Mouse (Mus musculus) kidney, embryonic 15.5 days (tissue): ENCODE results near the gene Agbl1. TPM values are rescaled to one million over a fixed set of nuclear protein-coding genes. Genes with fewer than 3 reads are reported as not detected.
A peak's percentile ranks its signal among the peaks of the same experiment; 100 is the strongest.
"Not testable (repeated sequence)": the region's sequence is repeated elsewhere in the genome, so short reads cannot be mapped to it uniquely, and the experiment has no call there.

ENCODE experiments used
- ATAC-seq: fragments of 200-750 bp; cut with Nextera tagmentation; replicated peaks from 2 replicates; pipeline ENCODE4 v1.8.0; 2017; ENCODE audit warnings: moderate TSS enrichment; ENCODE audit not compliant: low FRiP score
- H3K27ac ChIP-seq: fragments of 300-500 bp; sonication (generic); 2 replicates; pipeline ENCODE4 v1.5.1; 2015; ENCODE audit warnings: mild to moderate bottlenecking, inconsistent platforms
- H3K27me3 ChIP-seq: fragments of 300-500 bp; sonication (generic); 2 replicates; pipeline ENCODE4 v1.6.1; 2015; ENCODE audit warnings: inconsistent platforms
- H3K36me3 ChIP-seq: fragments of 300-500 bp; sonication (generic); 2 replicates; pipeline ENCODE4 v1.6.1; 2015; ENCODE audit warnings: inconsistent platforms
- H3K4me1 ChIP-seq: fragments of 300-500 bp; sonication (generic); 2 replicates; pipeline ENCODE4 v1.6.1; 2015; ENCODE audit warnings: inconsistent platforms
- H3K4me2 ChIP-seq: fragments of 300-500 bp; sonication (generic); 2 replicates; pipeline ENCODE4 v1.6.1; 2015; ENCODE audit warnings: moderate library complexity, mild to moderate bottlenecking, inconsistent platforms
- H3K4me3 ChIP-seq: fragments of 300-500 bp; sonication (generic); replicated peaks from 2 replicates; pipeline ENCODE4 v1.5.1; 2015; ENCODE audit warnings: mild to moderate bottlenecking, inconsistent platforms
- H3K9ac ChIP-seq: fragments of 300-500 bp; sonication (generic); 2 replicates; pipeline ENCODE4 v1.6.1; 2015; ENCODE audit warnings: mild to moderate bottlenecking, inconsistent platforms
- H3K9me3 ChIP-seq: fragments of 300-500 bp; sonication (generic); replicated peaks from 2 replicates; pipeline ENCODE4 v1.6.1; 2016; ENCODE audit warnings: inconsistent platforms
- WGBS: fragments of 180-500 bp; shearing (Covaris S2); methylation state at CpG from one replicate; pipeline ENCODE4 v1.1.7; 2015; ENCODE audit warnings: mixed read lengths; 5-methylcytosine and 5-hydroxymethylcytosine counted together
- polyA plus RNA-seq: library from polyadenylated mRNA; unstranded; fragments of >200 nt; fragmentation: Nextera tagmentation; extraction: Ambion mirVana; gene quantifications from 2 replicates; pipeline ENCODE4 v1.2.1, GENCODE M21; 2015

Gene Agbl1
- 0.09 and 0.12 TPM in 2 replicates for polyA plus RNA-seq

- no peak within 1 kb of the TSS for H3K9ac ChIP-seq
- H3K36me3 ChIP-seq = no peaks in the 10 kb centered on the region
- H3K4me3 ChIP-seq = no peak within 1 kb of the TSS
- ATAC-seq = 0 out of 2 replicates have a peak, but pooled peaks have one; percentile 25
- H3K4me2 ChIP-seq = no peak within 1 kb of the TSS
- H3K27me3 ChIP-seq = no peaks in the 10 kb centered on the region
- H3K27ac ChIP-seq = no peak within 1 kb of the TSS
- no peaks in the 10 kb centered on the region for H3K9me3 ChIP-seq
- 45% methylated on average over 7 of the region's 7 CpGs for WGBS
- H3K4me1 ChIP-seq = 0 out of 2 replicates have a peak, but pooled peaks cover 3% of the 10 kb centered on the region
Measured at GRCm38 (mm10) chr7:76229311-76229937, at the start of gene Agbl1. Gene Agbl1 (plus strand): TSS chr7:76229887.

- Histone ChIP-seq H3K27ac (no peak overlapping the region), H3K27me3 (no peaks in the 10 kb centered on the region), H3K4me2 (0 out of 2 replicates have a peak overlapping the region, but pooled peaks have one; percentile 3), H3K4me1 (0 out of 2 replicates have a peak, but pooled peaks cover 4% of the 10 kb centered on the region), H3K4me3 (no peak overlapping the region), H3K9me3 (no peaks in the 10 kb centered on the region), H3K9ac (no peak overlapping the region), H3K36me3 (no peaks in the 10 kb centered on the region)
- no peak for ATAC-seq
- WGBS = 35% methylated on average over 7 of the region's 7 CpGs
Measured at GRCm38 (mm10) chr7:76185005-76185658, 44.6 kb upstream of the Agbl1 start.

- 0 out of 2 replicates have a peak overlapping the region, but pooled peaks have one; percentile 3 for H3K4me2 ChIP-seq
Measured at GRCm38 (mm10) chr7:76185681-76186121, 44.0 kb upstream of the Agbl1 start.

GRCm38 (mm10) chr7:76218546-76218945 is 11.1 kb upstream of the Agbl1 start:
- Histone ChIP-seq H3K27me3 (no peaks in the 10 kb centered on the region), H3K9ac (no peak overlapping the region), H3K9me3 (no peaks in the 10 kb centered on the region), H3K4me3 (no peak overlapping the region), H3K27ac (no peak overlapping the region), H3K4me2 (no peak overlapping the region), H3K36me3 (no peaks in the 10 kb centered on the region), H3K4me1 (no peaks in the 10 kb centered on the region)
- ATAC-seq = no peak
- 29% methylated on average over 4 of the region's 4 CpGs for WGBS

More at GRCm38 (mm10) chr7:76185681-76186121, 44.0 kb upstream of the Agbl1 start:
- Histone ChIP-seq H3K4me3 (no peak overlapping the region), H3K36me3 (no peaks in the 10 kb centered on the region), H3K27me3 (no peaks in the 10 kb centered on the region), H3K4me1 (0 out of 2 replicates have a peak, but pooled peaks cover 4% of the 10 kb centered on the region), H3K27ac (no peak overlapping the region), H3K9me3 (no peaks in the 10 kb centered on the region), H3K9ac (no peak overlapping the region)
- ATAC-seq = no peak
- 16% methylated on average over 6 of the region's 6 CpGs for WGBS

- Histone ChIP-seq H3K9me3 (no peaks in the 10 kb centered on the region), H3K27me3 (no peaks in the 10 kb centered on the region), H3K27ac (no peak overlapping the region), H3K9ac (no peak overlapping the region), H3K4me1 (no peaks in the 10 kb centered on the region), H3K36me3 (no peaks in the 10 kb centered on the region), H3K4me3 (no peak overlapping the region), H3K4me2 (no peak overlapping the region)
- no peak for ATAC-seq
- 77% methylated on average over 7 of the region's 7 CpGs for WGBS
Measured at GRCm38 (mm10) chr7:76219797-76220469, 9.8 kb upstream of the Agbl1 start.

GRCm38 (mm10) chr7:76222691-76223090 is 7.0 kb upstream of the Agbl1 start:
- no peaks in the 10 kb centered on the region for H3K4me1 ChIP-seq
- 94% methylated on average over 2 of the region's 2 CpGs for WGBS
- H3K27me3 ChIP-seq = no peaks in the 10 kb centered on the region
- no peak overlapping the region for H3K27ac ChIP-seq
- no peaks in the 10 kb centered on the region for H3K9me3 ChIP-seq
- no peak for ATAC-seq
- H3K36me3 ChIP-seq = no peaks in the 10 kb centered on the region
- H3K9ac ChIP-seq = no peak overlapping the region
- no peak overlapping the region for H3K4me2 ChIP-seq
- no peak overlapping the region for H3K4me3 ChIP-seq

GRCm38 (mm10) chr7:76228881-76229280 is 806 bp upstream of the Agbl1 start:
- H3K4me2 ChIP-seq = no peak overlapping the region
- no peak for ATAC-seq
- no peak overlapping the region for H3K27ac ChIP-seq
- no peak overlapping the region for H3K9ac ChIP-seq
- no peaks in the 10 kb centered on the region for H3K27me3 ChIP-seq
- H3K36me3 ChIP-seq = no peaks in the 10 kb centered on the region
- 0 out of 2 replicates have a peak, but pooled peaks cover 3% of the 10 kb centered on the region for H3K4me1 ChIP-seq
- 10% methylated on average over 2 of the region's 2 CpGs for WGBS
- no peak overlapping the region for H3K4me3 ChIP-seq
- H3K9me3 ChIP-seq = no peaks in the 10 kb centered on the region

- H3K27me3 ChIP-seq = no peaks in the 10 kb centered on the region
- 0 out of 2 replicates have a peak, but pooled peaks cover 2% of the 10 kb centered on the region for H3K4me1 ChIP-seq
- H3K36me3 ChIP-seq = no peaks in the 10 kb centered on the region
- ATAC-seq = no peak
- no peak overlapping the region for H3K9ac ChIP-seq
- H3K4me3 ChIP-seq = no peak overlapping the region
- 57% methylated on average over 2 of the region's 2 CpGs for WGBS
- H3K9me3 ChIP-seq = no peaks in the 10 kb centered on the region
- no peak overlapping the region for H3K4me2 ChIP-seq
- H3K27ac ChIP-seq = no peak overlapping the region
Measured at GRCm38 (mm10) chr7:76234321-76234720, 4.6 kb downstream of the Agbl1 start.

GRCm38 (mm10) chr7:76237497-76237896 is 7.8 kb downstream of the Agbl1 start:
- Histone ChIP-seq H3K4me2 (no peak overlapping the region), H3K9me3 (no peaks in the 10 kb centered on the region), H3K36me3 (no peaks in the 10 kb centered on the region), H3K27ac (no peak overlapping the region), H3K9ac (no peak overlapping the region), H3K4me3 (no peak overlapping the region), H3K27me3 (no peaks in the 10 kb centered on the region), H3K4me1 (no peaks in the 10 kb centered on the region)
- 76% methylated on average over 4 of the region's 4 CpGs for WGBS
- no peak for ATAC-seq

GRCm38 (mm10) chr7:76244839-76245238 is 15.2 kb downstream of the Agbl1 start:
- H3K4me2 ChIP-seq, H3K27ac ChIP-seq, H3K9ac ChIP-seq, H3K9me3 ChIP-seq, H3K4me3 ChIP-seq, ATAC-seq, H3K4me1 ChIP-seq, H3K27me3 ChIP-seq, H3K36me3 ChIP-seq: not testable (repeated sequence)
- WGBS = 98% methylated on average over 17 of the region's 18 CpGs

- Histone ChIP-seq H3K4me2 (no peak overlapping the region), H3K9me3 (no peaks in the 10 kb centered on the region), H3K4me3 (no peak overlapping the region), H3K27ac (no peak overlapping the region), H3K27me3 (no peaks in the 10 kb centered on the region), H3K4me1 (no peaks in the 10 kb centered on the region), H3K36me3 (no peaks in the 10 kb centered on the region), H3K9ac (no peak overlapping the region)
- ATAC-seq = no peak
Measured at GRCm38 (mm10) chr7:76275061-76275460, 45.4 kb downstream of the Agbl1 start.

- WGBS = 40% methylated on average over 2 of the region's 2 CpGs
Measured at GRCm38 (mm10) chr7:76282831-76283230, 53.1 kb downstream of the Agbl1 start.

More at GRCm38 (mm10) chr7:76282831-76283230, 53.1 kb downstream of the Agbl1 start:
- Histone ChIP-seq H3K9me3 (no peaks in the 10 kb centered on the region), H3K4me3 (no peak overlapping the region), H3K36me3 (no peaks in the 10 kb centered on the region), H3K4me2 (no peak overlapping the region), H3K4me1 (no peaks in the 10 kb centered on the region), H3K27me3 (no peaks in the 10 kb centered on the region), H3K27ac (no peak overlapping the region), H3K9ac (no peak overlapping the region)
- no peak for ATAC-seq
